Mouse (Mus musculus) bone marrow, adult 2 months (tissue): ENCODE measurements around the gene Auts2.

Experiments used
- CTCF ChIP-seq: fragments of 200-500 bp; IDR thresholded peaks from 2 replicates; pipeline ENCODE4 v1.5.1; 2011; ENCODE audit warnings: low read length, control low read depth; ENCODE audit not compliant: control insufficient read depth, insufficient read depth
- POLR2A ChIP-seq: fragments of 200-500 bp; IDR thresholded peaks from 2 replicates; pipeline ENCODE4 v1.6.1; 2011; ENCODE audit warnings: low read depth, mild to moderate bottlenecking, control low read depth, low read length, borderline replicate concordance; ENCODE audit not compliant: control insufficient read depth

- TF ChIP-seq POLR2A (no peak), CTCF (no peak)
Observed at GRCm38 (mm10) chr5:132231280-132232047, 311.7 kb downstream of the Auts2 start.
